Mouse (Mus musculus) limb, embryonic 14.5 days (tissue): ENCODE results near the gene Ptpn12. TPM values are rescaled to one million over a fixed set of nuclear protein-coding genes. Genes with fewer than 3 reads are reported as not detected.

Experiments
- ATAC-seq: fragments of 200-750 bp; cut with Nextera tagmentation; 2 replicates; pipeline ENCODE4 v1.8.0; 2017; ENCODE audit warnings: low read depth, moderate number of reproducible peaks, moderate TSS enrichment; ENCODE audit not compliant: low FRiP score
- DNase-seq: peaks from one replicate; pipeline ENCODE4 v3.0.0-alpha.2; 2015; ENCODE audit warnings: low spot score
- H3K27ac ChIP-seq: fragments of 300-500 bp; sonication (generic); replicated peaks from 2 replicates; pipeline ENCODE4 v1.5.1; 2014; ENCODE audit warnings: low read depth, mild to moderate bottlenecking, low read length, moderate library complexity, mixed read lengths
- H3K27me3 ChIP-seq: fragments of 300-500 bp; sonication (generic); 2 replicates; pipeline ENCODE4 v1.6.1; 2014; ENCODE audit warnings: low read length, mixed read lengths; ENCODE audit not compliant: control insufficient read depth, insufficient read depth
- H3K36me3 ChIP-seq: fragments of 300-500 bp; sonication (generic); 2 replicates; pipeline ENCODE4 v1.6.1; 2014; ENCODE audit warnings: mild to moderate bottlenecking, low read length, moderate library complexity, mixed read lengths; ENCODE audit not compliant: control insufficient read depth, insufficient read depth
- H3K4me1 ChIP-seq: fragments of 300-500 bp; sonication (generic); 2 replicates; pipeline ENCODE4 v1.6.1; 2014; ENCODE audit warnings: antibody characterized with exemption, low read length, mixed read lengths; ENCODE audit not compliant: control insufficient read depth, insufficient read depth
- H3K4me2 ChIP-seq: fragments of 300-500 bp; sonication (generic); replicated peaks from 2 replicates; pipeline ENCODE4 v1.6.1; 2014; ENCODE audit warnings: low read depth, mild to moderate bottlenecking, low read length, moderate library complexity; ENCODE audit not compliant: severe bottlenecking
- H3K4me3 ChIP-seq: fragments of 300-500 bp; sonication (generic); replicated peaks from 2 replicates; pipeline ENCODE4 v1.5.1; 2014; ENCODE audit warnings: low read length
- H3K9ac ChIP-seq: fragments of 300-500 bp; sonication (generic); 2 replicates; pipeline ENCODE4 v1.6.1; 2014; ENCODE audit warnings: mild to moderate bottlenecking, low read depth, low read length, moderate library complexity; ENCODE audit not compliant: severe bottlenecking
- H3K9me3 ChIP-seq: fragments of 300-500 bp; sonication (generic); 2 replicates; pipeline ENCODE4 v1.6.1; 2016; ENCODE audit warnings: low read length; ENCODE audit not compliant: control insufficient read depth
- POLR2A ChIP-seq: fragments of 200-500 bp; IDR thresholded peaks from 2 replicates; pipeline ENCODE4 v1.8.0; 2012; ENCODE audit warnings: inconsistent platforms, mild to moderate bottlenecking, moderate library complexity, borderline replicate concordance; ENCODE audit not compliant: insufficient read depth, insufficient read length; ENCODE audit errors: extremely low read depth
- WGBS: fragments of 180-500 bp; shearing (Covaris S2); extraction: QIAGEN DNeasy Blood & Tissue Kit; methylation state at CpG from one replicate; pipeline ENCODE4 v1.1.7; 2014; 5-methylcytosine and 5-hydroxymethylcytosine counted together
- polyA plus RNA-seq, 2 experiments: library from polyadenylated mRNA; depleted of rRNA in 1 of 2; stranded (reverse) in 1 of 2; unstranded in 1 of 2; fragments of >200 nt; fragmentation: Nextera tagmentation in 1 of 2; extraction: Ambion mirVana in 1 of 2; gene quantifications; 2 replicates each; pipeline versions ENCODE4 v1.2.1 to v1.2.3; 2012 to 2014

The Ptpn12 gene
- polyA plus RNA-seq, 2 experiments, result 25.4 to 67.4 TPM

GRCm38 (mm10) chr5:20963295-20963694, 92.4 kb downstream of the Ptpn12 start:
- ATAC-seq (no peak), DNase-seq (no peak)
- no peaks in the 10 kb centered on the region for H3K4me1 ChIP-seq
- no peaks in the 10 kb centered on the region for H3K27me3 ChIP-seq
- WGBS, result 89% methylated on average over 9 of the region's 9 CpGs
- no peak overlapping the region for H3K4me2 ChIP-seq
- H3K9me3 ChIP-seq, result no peaks in the 10 kb centered on the region
- no peak overlapping the region for H3K4me3 ChIP-seq
- no peak overlapping the region for H3K27ac ChIP-seq
- no peak overlapping the region for H3K9ac ChIP-seq
- H3K36me3 ChIP-seq, result no peaks in the 10 kb centered on the region
- no peak for TF ChIP-seq POLR2A

GRCm38 (mm10) chr5:20960927-20961326, 94.8 kb downstream of the Ptpn12 start:
- Histone ChIP-seq H3K4me3 (no peak overlapping the region), H3K9ac (no peak overlapping the region), H3K27ac (no peak overlapping the region), H3K4me2 (no peak overlapping the region), H3K36me3 (peaks cover 12% of the 10 kb centered on the region), H3K27me3 (no peaks in the 10 kb centered on the region), H3K9me3 (peaks cover 5% of the 10 kb centered on the region; the same call in 1 of the 2 replicates), H3K4me1 (no peaks in the 10 kb centered on the region)
- ATAC-seq (no peak), DNase-seq (no peak)
- TF ChIP-seq POLR2A, result no peak
- WGBS, result 72% methylated on average over 2 of the region's 2 CpGs

- Histone ChIP-seq H3K27me3 (no peaks in the 10 kb centered on the region), H3K4me1 (peaks cover 4% of the 10 kb centered on the region; the same call in 1 of the 2 replicates), H3K9ac (no peak within 1 kb of the TSS), H3K36me3 (peaks cover 12% of the 10 kb centered on the region), H3K27ac (no peak within 1 kb of the TSS), H3K9me3 (peaks cover 5% of the 10 kb centered on the region; the same call in 1 of the 2 replicates), H3K4me3 (no peak within 1 kb of the TSS), H3K4me2 (no peak within 1 kb of the TSS)
- no peak for TF ChIP-seq POLR2A
- WGBS, result 92% methylated on average over 3 of the region's 3 CpGs
- no peak for DNase-seq
- ATAC-seq, result no peak
Observed at GRCm38 (mm10) chr5:20956298-20956697, 99.4 kb downstream of the Ptpn12 start, which contains the start of gene Rsbn1l. Rsbn1l (minus strand) TSS chr5:20956398.

- no peak for TF ChIP-seq POLR2A
- Histone ChIP-seq H3K4me1 (peaks cover 4% of the 10 kb centered on the region), H3K9ac (no peak overlapping the region), H3K9me3 (peaks cover 5% of the 10 kb centered on the region; the same call in 1 of the 2 replicates), H3K27ac (no peak overlapping the region), H3K27me3 (no peaks in the 10 kb centered on the region), H3K4me2 (0 out of 2 replicates have a peak overlapping the region, but pooled peaks have one; percentile 7), H3K36me3 (peaks cover 12% of the 10 kb centered on the region), H3K4me3 (no peak overlapping the region)
- DNase-seq (no peak), ATAC-seq (no peak)
- WGBS, result 65% methylated on average over 13 of the region's 13 CpGs
Observed at GRCm38 (mm10) chr5:20955114-20955835, 100.4 kb downstream of the Ptpn12 start.

- no peak for DNase-seq
- Histone ChIP-seq H3K4me3 (peak overlapping the region; percentile 91), H3K9ac (peak overlapping the region; percentile 95), H3K36me3 (peaks cover 12% of the 10 kb centered on the region), H3K4me2 (peak overlapping the region; percentile 75), H3K4me1 (peaks cover 8% of the 10 kb centered on the region), H3K27me3 (no peaks in the 10 kb centered on the region), H3K27ac (no peak overlapping the region), H3K9me3 (no peaks in the 10 kb centered on the region; the same call in 1 of the 2 replicates)
- WGBS, result 22% methylated on average over 9 of the region's 9 CpGs
- no peak; the same call in 1 of the 2 replicates for ATAC-seq
- TF ChIP-seq POLR2A, result no peak
Observed at GRCm38 (mm10) chr5:20952337-20952925, 103.3 kb downstream of the Ptpn12 start.
